Mouse (Mus musculus): ENCODE data around the gene Akap4.

DNA sequence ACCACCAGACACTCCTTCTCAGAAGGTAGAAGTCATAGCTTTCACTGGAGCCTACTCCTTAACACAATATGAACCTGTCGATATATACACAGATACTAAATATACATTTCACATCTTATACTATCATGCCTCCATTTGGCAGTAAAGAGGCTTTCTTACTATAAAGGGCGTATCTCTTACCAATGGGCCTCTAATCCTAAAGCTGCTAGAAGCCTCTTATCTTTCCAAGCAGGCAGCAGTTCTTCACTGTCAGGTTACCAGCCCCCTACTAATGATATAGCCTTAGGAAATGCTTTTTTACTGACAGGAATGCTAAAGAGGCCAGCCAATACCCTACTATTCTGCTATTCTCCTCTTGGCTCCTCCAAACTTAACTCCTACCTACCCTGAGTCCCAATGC is 9.7 kb upstream of the Akap4 start:
- TF ChIP-seq POLR2A (IDR thresholded peaks at IDR 0.05; ENCODE audit: extremely low read depth, insufficient read depth, low read length) (no peak), CTCF (IDR thresholded peaks at IDR 0.05; ENCODE audit: extremely low read depth, insufficient read depth, low read length) (no peak)

Data from cortical plate, adult 2 months (tissue).